Mouse (Mus musculus) monocyte, adult 5-6 weeks (primary cell): Measurements from ENCODE around the gene Cotl1. TPM values are rescaled to one million over a fixed set of nuclear protein-coding genes. Genes with fewer than 3 reads are reported as not detected.
"Not testable (repeated sequence)": the region's sequence is repeated elsewhere in the genome, so short reads cannot be mapped to it uniquely, and the experiment has no call there.

ENCODE experiments used
- ATAC-seq: fragments of 153-309, 156-312 bp; replicated peaks from 2 replicates; pipeline ENCODE4 v1.8.0; 2017; ENCODE audit warnings: mild to moderate bottlenecking; ENCODE audit not compliant: low TSS enrichment, insufficient number of reproducible peaks, severe bottlenecking, poor library complexity, low FRiP score
- total RNA-seq: library from RNA; stranded (forward); fragments of 200-1000, 200-491, 200-594 nt; gene quantifications from 3 replicates; pipeline ENCODE4 v1.2.3, GENCODE M21; 2017

Cotl1 gene
- total RNA-seq = 289 to 324 TPM (median 310 TPM) in 3 replicates

- peak; percentile 79 for ATAC-seq
Observed at GRCm38 (mm10) chr8:119840275-119840808, at the start of gene Cotl1. Cotl1 (minus strand) TSS chr8:119840544.

DNA sequence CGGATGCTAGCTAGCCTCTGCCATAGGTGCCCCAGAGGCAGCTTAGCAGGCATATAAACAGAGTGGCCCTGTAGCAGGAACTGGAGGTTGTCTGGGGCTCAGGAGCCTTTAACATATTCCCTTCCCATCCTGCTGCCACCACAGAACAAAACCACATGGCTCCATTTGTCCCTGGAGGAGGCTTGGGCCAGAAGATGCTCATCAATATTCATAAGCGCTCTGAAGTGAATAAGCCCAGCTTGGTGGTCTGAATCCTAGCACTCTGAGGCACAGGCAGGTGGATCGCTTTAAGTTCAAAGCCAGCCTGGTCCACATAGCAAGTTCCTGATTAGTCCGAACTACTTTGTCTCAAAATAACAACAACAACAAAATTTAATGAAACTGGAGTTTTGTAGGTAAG lies 47.7 kb upstream of the Cotl1 start:
- no peak for ATAC-seq

- peak; percentile 61 for ATAC-seq
Observed at GRCm38 (mm10) chr8:119887130-119887529, 46.8 kb upstream of the Cotl1 start.

DNA sequence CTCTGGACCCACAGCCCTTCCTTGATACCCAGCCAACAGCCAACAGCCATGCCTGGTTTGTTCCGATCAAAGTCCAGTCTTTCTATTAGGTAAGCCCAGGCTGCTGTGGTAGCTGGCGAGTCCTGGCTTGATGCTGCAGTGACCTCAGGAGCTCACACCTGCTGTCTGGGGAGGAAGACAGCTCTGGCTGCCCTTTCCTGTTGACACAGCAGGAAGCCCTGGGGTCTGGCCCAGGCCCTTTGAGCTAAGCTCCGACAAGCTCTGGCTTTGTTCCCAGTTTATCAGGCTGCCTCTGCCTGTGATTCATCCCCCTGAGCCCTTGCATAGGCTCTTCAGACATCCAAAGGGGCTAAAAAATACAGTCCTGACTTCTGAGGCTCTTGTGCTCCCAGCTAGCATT lies 45.3 kb upstream of the Cotl1 start:
- ATAC-seq = no peak

DNA sequence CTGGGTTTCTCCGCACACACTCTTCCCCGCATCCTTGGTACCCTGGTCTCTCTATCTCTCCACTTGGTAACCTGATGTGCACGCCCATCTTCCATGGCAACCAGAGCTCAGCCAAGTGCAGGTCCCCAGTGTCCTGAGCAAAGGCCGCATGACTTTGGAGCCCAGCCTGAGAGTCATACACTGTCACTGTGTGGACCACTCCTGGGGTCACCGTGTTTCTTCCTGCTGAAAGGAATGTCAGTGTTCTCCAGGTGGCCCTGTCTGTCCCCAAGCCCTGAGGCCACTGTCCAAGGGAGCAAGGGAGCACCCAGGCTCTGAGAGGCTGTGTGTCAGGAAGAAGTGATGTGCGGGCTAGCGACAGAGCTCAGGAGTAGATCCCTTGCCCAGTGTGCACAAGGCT lies 42.9 kb upstream of the Cotl1 start:
- ATAC-seq = no peak

- no peak for ATAC-seq
Observed at GRCm38 (mm10) chr8:119881917-119882316, 41.6 kb upstream of the Cotl1 start.

GRCm38 (mm10) chr8:119881301-119881700 lies 41.0 kb upstream of the Cotl1 start:
- no peak for ATAC-seq

DNA sequence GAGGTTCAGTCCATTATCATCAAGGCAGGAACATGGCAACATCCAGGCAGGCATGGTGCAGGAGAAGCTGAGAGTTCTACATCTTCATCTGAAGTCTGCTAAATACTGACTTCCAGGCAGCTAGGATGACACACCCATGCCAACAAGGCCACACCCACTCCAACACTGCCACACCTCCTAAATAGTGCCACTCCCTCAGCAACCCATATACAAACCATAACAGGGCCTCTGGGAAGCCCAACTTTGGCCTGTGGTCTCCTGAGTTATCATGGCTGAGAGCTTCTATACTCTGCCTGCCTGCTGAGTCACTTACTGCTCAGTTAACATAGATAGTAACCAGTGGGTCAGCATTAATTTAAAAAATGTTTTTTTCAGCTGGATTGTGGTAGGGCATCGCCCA lies 32.8 kb upstream of the Cotl1 start:
- ATAC-seq = no peak

GRCm38 (mm10) chr8:119869616-119870015 lies 29.3 kb upstream of the Cotl1 start:
- ATAC-seq = no peak

GRCm38 (mm10) chr8:119862749-119863148 lies 22.4 kb upstream of the Cotl1 start:
- no peak for ATAC-seq

- no peak for ATAC-seq
Observed at GRCm38 (mm10) chr8:119862390-119862734, 22.0 kb upstream of the Cotl1 start.

DNA sequence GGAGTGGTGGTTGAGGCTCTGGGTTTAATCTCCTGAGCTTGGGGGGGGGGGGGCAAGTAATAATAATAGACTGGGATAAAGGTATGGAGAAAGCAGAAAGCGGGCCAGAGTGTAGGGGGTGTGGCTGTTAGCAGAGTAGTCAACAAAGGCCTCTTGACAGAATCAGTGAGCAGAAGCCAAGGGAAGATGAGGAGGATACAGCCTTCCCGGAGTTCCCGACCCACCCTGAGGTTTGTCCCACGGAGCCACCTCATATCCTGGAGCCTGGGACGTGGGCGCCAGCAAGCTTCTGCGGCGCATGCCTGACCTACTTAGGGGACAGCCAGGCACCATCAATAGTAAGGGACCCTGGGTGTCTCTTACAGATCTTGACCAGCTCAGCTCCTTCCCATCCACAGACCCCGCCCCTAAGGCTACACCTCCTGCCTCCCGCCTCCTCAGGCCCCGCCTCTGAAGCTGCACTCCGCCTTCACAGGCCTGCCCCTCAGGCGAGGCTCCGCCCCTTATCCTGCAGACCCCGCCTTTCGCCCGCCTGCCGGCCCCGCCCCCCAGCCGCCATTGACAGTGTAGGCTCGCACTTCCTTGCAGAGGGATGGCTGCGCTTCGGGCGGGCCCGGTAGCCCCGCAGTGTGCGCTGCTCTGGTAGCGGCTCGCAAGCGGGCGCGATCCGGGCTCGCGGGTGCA lies 21.5 kb upstream of the Cotl1 start, which contains the start of gene Klhl36:
Gene Klhl36 (plus strand): TSS at position 561 of the 684 bp plus-strand sequence.
- peak; percentile 92 for ATAC-seq

- peak; percentile 82 for ATAC-seq
Observed at GRCm38 (mm10) chr8:119857767-119858166, 17.4 kb upstream of the Cotl1 start.

GRCm38 (mm10) chr8:119855656-119856055 lies 15.3 kb upstream of the Cotl1 start:
- no peak for ATAC-seq

- ATAC-seq = no peak
Observed at GRCm38 (mm10) chr8:119854035-119854434, 13.7 kb upstream of the Cotl1 start.

DNA sequence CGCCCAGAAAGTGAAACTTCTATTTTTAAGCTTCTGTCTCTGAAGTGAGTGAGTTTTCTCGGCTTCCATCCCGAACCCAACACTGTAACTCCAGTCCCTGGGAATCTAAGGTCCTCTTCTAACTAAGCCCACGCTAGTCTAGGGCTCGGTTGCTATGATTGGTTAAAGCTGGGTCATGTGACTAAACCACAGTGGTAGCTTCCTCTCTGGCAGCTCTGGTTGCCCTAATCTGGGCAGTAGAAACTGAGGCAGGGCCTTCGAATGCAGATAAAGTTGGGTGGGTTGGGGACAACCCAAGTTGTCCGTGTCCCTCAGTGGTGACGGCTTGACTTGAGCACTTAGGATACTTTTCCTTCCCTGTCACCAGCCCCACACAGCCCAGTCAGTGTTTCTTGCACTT lies 13.2 kb upstream of the Cotl1 start:
- ATAC-seq = no peak

- no peak for ATAC-seq
Observed at GRCm38 (mm10) chr8:119847232-119847922, 7.0 kb upstream of the Cotl1 start.

GRCm38 (mm10) chr8:119845741-119846140 lies 5.4 kb upstream of the Cotl1 start:
- not testable (repeated sequence) for ATAC-seq

DNA sequence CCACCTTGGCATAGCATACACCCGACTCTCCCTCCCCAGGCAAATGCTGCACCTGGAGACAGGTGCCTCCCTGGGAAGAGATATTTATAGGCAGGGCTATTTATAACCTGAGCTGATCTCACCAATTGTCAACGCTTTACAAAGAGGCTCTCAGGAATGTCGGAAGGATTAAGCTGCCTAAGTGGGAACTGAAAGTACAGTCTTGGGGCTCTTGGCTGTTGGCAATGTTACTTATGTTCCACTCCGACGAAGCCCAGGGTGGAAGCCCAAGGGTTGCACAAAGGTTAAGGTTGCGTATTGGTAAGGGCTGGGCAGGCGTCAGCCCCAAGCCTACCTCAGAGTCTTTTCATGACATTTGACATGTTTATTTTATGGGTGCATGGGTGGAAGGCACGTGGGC lies 4.2 kb upstream of the Cotl1 start:
- peak; percentile 40 for ATAC-seq

DNA sequence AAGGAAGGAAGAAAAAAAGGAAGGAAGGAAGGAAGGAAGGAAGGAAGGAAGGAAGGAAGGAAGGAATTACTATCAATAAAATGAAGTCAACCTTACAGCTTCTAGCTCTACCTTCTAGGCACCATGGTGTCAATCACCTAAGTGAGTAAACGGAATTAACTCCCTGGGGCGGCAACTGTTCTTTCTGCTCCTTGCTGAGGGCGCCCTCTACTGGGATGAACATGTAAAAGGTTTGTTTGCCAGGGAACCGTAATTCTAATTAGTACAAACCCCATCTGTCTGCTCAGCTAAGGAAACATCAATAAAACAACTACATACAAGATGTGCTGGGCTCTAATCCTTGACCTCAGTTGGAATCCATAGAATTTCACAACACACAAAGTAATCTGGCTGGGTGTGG lies 3.1 kb upstream of the Cotl1 start:
- peak; percentile 48; the same call in 1 of the 2 replicates for ATAC-seq
